Mouse (Mus musculus) kidney, adult 2 months (tissue): ENCODE results near the gene Cplane1. TPM values are rescaled to one million over a fixed set of nuclear protein-coding genes. Genes with fewer than 3 reads are reported as not detected.
"Not testable (repeated sequence)": the region's sequence is repeated elsewhere in the genome, so short reads cannot be mapped to it uniquely, and the experiment has no call there.

Source experiments
- DNase-seq: peaks from one replicate; pipeline ENCODE4 v3.0.0; 2021
- H3K27ac ChIP-seq: fragments of 200-500 bp; 2 replicates; pipeline ENCODE4 v1.5.1; 2012; ENCODE audit warnings: low read depth, low read length, control low read depth, inconsistent platforms; ENCODE audit not compliant: insufficient read depth
- H3K27me3 ChIP-seq: fragments of 200-500 bp; replicated peaks from 2 replicates; pipeline ENCODE4 v1.6.1; 2012; ENCODE audit warnings: mild to moderate bottlenecking, moderate library complexity, low read length, inconsistent platforms; ENCODE audit not compliant: control insufficient read depth, insufficient read depth
- H3K36me3 ChIP-seq: fragments of 200-500 bp; 2 replicates; pipeline ENCODE4 v1.6.1; 2012; ENCODE audit warnings: mild to moderate bottlenecking, moderate library complexity, low read length, inconsistent platforms; ENCODE audit not compliant: control insufficient read depth, insufficient read depth
- H3K4me1 ChIP-seq: fragments of 200-500 bp; 2 replicates; pipeline ENCODE4 v1.6.1; 2011; ENCODE audit warnings: low read length; ENCODE audit not compliant: control insufficient read depth, insufficient read depth
- H3K4me3 ChIP-seq: fragments of 200-500 bp; 2 replicates; pipeline ENCODE4 v1.5.1; 2011; ENCODE audit warnings: mild to moderate bottlenecking, low read depth, low read length, control low read depth; ENCODE audit not compliant: insufficient read depth
- CTCF ChIP-seq: fragments of 200-500 bp; conservative IDR thresholded peaks from 2 replicates; pipeline ENCODE4 v1.5.1; 2011; ENCODE audit warnings: low read depth, mild to moderate bottlenecking, control low read depth, low read length, moderate library complexity, mixed read lengths; ENCODE audit not compliant: insufficient read depth, insufficient read length
- POLR2A ChIP-seq: fragments of 200-500 bp; IDR thresholded peaks from one replicate; pipeline ENCODE4 v1.6.1; 2011; ENCODE audit warnings: low read depth, low read length, control low read depth
- WGBS: fragments of 180-500 bp; shearing (Covaris S2); methylation state at CpG from one replicate; pipeline ENCODE4 v1.1.7; 2018; 5-methylcytosine and 5-hydroxymethylcytosine counted together
- polyA plus RNA-seq: library from polyadenylated mRNA; depleted of rRNA; stranded (reverse); fragments of >200 nt; gene quantifications from 2 replicates; pipeline ENCODE4 v1.2.3, GENCODE M21; 2012

Cplane1 gene
- polyA plus RNA-seq, 1 experiment, result 3.2 TPM

DNA sequence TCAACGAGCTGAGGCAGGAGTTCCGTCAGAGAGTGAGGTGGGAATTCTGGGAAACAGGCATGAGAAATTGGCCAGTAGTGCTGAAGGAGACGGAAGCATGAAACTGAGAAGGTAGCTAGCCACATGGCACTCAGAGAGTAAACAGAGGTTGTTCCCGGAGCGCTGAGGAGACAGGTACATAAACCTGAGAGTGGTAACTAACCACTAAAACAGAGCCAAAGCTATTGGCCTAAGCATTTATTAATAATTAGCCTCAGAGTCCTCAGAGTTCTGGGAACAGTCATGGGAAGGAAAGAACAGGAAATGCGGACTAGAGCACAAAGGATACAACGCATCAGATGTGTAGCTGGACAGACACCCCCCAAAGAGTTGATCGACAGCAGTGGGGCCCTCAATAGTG lies 99.3 kb downstream of the Cplane1 start:
- Histone ChIP-seq H3K4me1 (peaks cover 4% of the 10 kb centered on the region; the same call in 1 of the 2 replicates), H3K36me3 (no peaks in the 10 kb centered on the region), H3K4me3 (peak overlapping the region; percentile 27), H3K27me3 (no peaks in the 10 kb centered on the region), H3K27ac (peak overlapping the region; percentile 64)
- 49% methylated on average over 8 of the region's 8 CpGs for WGBS
- no peak for TF ChIP-seq CTCF
- TF ChIP-seq POLR2A, result no peak
- DNase-seq, result peak; percentile 74

DNA sequence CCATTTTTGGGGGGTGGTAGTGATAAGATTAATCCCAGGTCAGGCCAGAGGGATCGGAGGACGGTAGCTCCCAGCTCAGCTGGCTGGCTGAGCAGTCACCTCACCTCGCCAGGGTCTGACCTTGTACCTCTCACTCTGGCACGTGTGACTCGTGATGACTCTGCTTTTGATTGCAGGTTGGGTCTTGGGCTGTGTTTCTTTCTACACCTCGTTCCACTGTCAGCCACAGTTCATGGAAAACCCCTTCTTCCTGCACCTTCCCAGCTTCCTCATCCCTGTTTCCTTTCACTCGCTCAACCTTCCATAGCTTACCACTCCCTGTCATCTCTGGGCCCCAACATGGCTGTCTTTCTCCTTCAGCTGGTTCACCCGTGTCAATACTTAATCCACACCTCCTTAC lies 103.0 kb downstream of the Cplane1 start:
- Histone ChIP-seq H3K4me1 (no peaks in the 10 kb centered on the region), H3K4me3 (no peak overlapping the region), H3K27ac (no peak overlapping the region), H3K27me3 (no peaks in the 10 kb centered on the region), H3K36me3 (no peaks in the 10 kb centered on the region)
- 92% methylated on average over 8 of the region's 8 CpGs for WGBS
- TF ChIP-seq POLR2A (no peak), CTCF (no peak)
- DNase-seq, result no peak

DNA sequence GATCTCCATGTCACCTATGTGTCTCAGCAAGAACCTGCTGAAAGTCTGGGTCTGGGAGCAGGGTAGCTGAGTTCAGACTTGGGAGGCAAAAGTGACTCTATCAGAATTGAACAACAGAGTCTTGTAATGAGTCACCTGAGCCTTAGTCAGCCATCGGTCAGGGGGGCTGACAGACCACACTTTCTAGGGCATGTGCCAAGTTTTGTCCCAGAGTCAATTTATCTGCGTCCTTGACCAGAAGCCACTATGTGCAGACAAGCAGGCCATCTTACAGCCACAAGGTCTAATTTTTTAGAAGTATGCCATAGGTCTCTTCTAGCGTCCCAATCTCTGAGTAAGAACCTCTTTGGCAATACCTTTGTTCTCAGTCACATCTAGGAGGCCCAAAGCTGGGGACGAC lies 109.0 kb downstream of the Cplane1 start:
- H3K4me1 ChIP-seq, H3K4me3 ChIP-seq, H3K36me3 ChIP-seq, H3K27me3 ChIP-seq, DNase-seq, H3K27ac ChIP-seq: not testable (repeated sequence)
- 94% methylated on average over 4 of the region's 4 CpGs for WGBS

DNA sequence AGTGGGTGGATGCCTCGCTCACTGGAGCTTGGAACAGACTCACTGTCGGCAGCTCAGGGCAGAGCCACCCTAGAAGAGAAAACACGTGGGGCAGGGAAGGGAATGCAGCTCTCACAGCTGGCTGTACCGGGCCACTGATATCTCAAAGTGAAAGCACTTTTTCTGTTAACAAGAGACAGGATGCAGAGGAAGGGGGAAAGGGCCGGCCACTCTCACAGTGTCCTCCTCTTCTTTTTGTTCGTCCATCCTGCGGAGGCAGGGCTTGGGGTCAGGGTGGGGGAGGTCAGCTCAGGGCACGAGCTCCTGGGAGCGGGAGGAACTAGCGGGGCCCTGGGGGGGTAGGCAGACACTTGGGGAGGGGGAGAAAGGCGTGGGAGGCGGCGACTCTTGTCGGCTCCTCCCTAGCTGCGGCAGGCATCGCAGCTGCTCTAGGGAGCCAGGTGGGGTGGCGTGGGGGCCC lies 110.4 kb downstream of the Cplane1 start:
- no peak overlapping the region for H3K27ac ChIP-seq
- H3K4me3 ChIP-seq, result peak overlapping the region; percentile 56
- no peak for TF ChIP-seq POLR2A
- no peak for TF ChIP-seq CTCF
- peak; percentile 25 for DNase-seq
- 2% methylated on average over 17 of the region's 17 CpGs for WGBS
- no peaks in the 10 kb centered on the region for H3K36me3 ChIP-seq
- H3K27me3 ChIP-seq, result no peaks in the 10 kb centered on the region
- no peaks in the 10 kb centered on the region for H3K4me1 ChIP-seq

DNA sequence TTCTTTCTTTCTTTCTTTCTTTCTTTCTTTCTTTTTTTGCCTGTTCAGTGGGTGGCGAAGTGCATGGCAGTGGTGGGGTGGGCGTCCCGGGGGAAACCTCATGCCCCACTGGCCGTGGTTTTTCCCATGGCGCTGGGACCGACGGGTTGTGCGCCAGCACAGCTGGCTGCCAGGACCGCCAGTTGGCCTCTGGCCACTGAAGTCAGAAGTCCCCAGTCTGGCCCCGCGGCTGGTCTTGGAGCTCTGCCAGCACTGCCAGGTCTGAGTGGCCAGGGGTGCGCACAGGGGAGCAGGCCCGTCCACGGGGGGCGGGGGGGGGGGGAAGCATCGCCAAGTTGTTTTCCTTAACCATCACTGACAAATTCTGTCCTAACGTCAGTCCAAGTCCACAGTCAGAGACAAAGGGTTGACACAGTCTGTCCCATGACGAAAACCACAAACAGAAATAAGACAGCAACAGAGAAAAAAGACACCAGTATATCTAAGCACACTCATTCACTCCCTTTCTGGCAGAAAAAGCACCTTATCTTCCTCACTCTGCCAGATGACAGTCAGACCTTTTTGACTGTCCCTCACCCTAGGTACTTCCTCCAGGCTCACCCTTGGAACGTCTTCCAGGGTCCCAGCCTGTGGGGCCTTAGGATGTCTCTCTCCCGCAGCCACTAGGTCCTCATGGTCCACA lies 111.2 kb downstream of the Cplane1 start:
- DNase-seq, result peak; percentile 82

GRCm38 (mm10) chr15:8281701-8282100 lies 112.8 kb downstream of the Cplane1 start:
- H3K4me3 ChIP-seq, result no peak overlapping the region
- WGBS, result 60% methylated on average over 7 of the region's 7 CpGs
- H3K27me3 ChIP-seq, result no peaks in the 10 kb centered on the region
- no peaks in the 10 kb centered on the region for H3K4me1 ChIP-seq
- no peaks in the 10 kb centered on the region for H3K36me3 ChIP-seq
- no peak overlapping the region for H3K27ac ChIP-seq
- no peak for DNase-seq
- no peak for TF ChIP-seq POLR2A
- TF ChIP-seq CTCF, result no peak

More for the DNA sequence above, 111.2 kb downstream of the Cplane1 start:
- TF ChIP-seq CTCF, result no peak
- TF ChIP-seq POLR2A, result no peak
- no peaks in the 10 kb centered on the region for H3K4me1 ChIP-seq
- 18% methylated on average over 20 of the region's 20 CpGs for WGBS
- no peaks in the 10 kb centered on the region for H3K36me3 ChIP-seq
- H3K27me3 ChIP-seq, result no peaks in the 10 kb centered on the region
- no peak overlapping the region for H3K27ac ChIP-seq
- peak overlapping the region; percentile 55 for H3K4me3 ChIP-seq

DNA sequence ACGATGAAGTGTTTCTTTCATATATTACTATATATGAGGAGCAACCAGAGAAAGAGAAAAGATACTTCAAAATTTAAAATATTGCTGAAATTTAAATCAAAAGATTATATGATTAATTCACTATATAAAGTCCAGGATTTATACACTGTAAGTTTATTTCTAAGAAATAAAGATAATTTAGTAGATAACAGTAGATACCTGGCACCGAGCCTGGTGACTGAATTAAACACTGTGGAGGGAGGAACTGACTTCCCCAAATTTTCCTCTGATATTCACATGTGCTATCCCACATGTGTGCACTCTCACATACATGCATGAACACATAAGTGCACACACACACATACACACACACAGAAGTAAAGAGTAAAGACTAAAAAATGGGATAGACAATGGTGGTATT lies 113.2 kb downstream of the Cplane1 start:
- H3K4me3 ChIP-seq, result no peak overlapping the region
- DNase-seq, result no peak
- TF ChIP-seq POLR2A, result no peak
- TF ChIP-seq CTCF, result no peak

GRCm38 (mm10) chr15:8291251-8291650 lies 122.3 kb downstream of the Cplane1 start:
- H3K4me1 ChIP-seq, result no peaks in the 10 kb centered on the region
- TF ChIP-seq CTCF (no peak), POLR2A (no peak)
- peaks cover 13% of the 10 kb centered on the region for H3K36me3 ChIP-seq
- 86% methylated on average over 14 of the region's 14 CpGs for WGBS
- H3K27ac ChIP-seq, result no peak overlapping the region
- no peaks in the 10 kb centered on the region for H3K27me3 ChIP-seq
- DNase-seq, result peak; percentile 27
- no peak overlapping the region for H3K4me3 ChIP-seq

More for the DNA sequence above, 113.2 kb downstream of the Cplane1 start:
- no peaks in the 10 kb centered on the region for H3K4me1 ChIP-seq
- H3K27ac ChIP-seq, result no peak overlapping the region
- 75% methylated on average over 2 of the region's 2 CpGs for WGBS
- H3K27me3 ChIP-seq, result no peaks in the 10 kb centered on the region
- H3K36me3 ChIP-seq, result no peaks in the 10 kb centered on the region
